Mouse (Mus musculus) embryo, embryonic 11 days (tissue): ENCODE data around the gene Trim34a.
"Not testable (repeated sequence)": the region's sequence is repeated elsewhere in the genome, so short reads cannot be mapped to it uniquely, and the experiment has no call there.

Source experiments
- DNase-seq: peaks from one replicate; pipeline ENCODE4 v3.0.0-alpha.2; 2015

Gene Trim34a

GRCm38 (mm10) chr7:104244287-104245181 is at the start of gene Trim34a:
Gene Trim34a (plus strand): TSS chr7:104244457.
- DNase-seq = peak; percentile 73

- no peak for DNase-seq
Measured at GRCm38 (mm10) chr7:104195885-104196284, 48.4 kb upstream of the Trim34a start, which contains the start of gene Olfr649. Gene Olfr649 (minus strand): TSS chr7:104195985.

DNA sequence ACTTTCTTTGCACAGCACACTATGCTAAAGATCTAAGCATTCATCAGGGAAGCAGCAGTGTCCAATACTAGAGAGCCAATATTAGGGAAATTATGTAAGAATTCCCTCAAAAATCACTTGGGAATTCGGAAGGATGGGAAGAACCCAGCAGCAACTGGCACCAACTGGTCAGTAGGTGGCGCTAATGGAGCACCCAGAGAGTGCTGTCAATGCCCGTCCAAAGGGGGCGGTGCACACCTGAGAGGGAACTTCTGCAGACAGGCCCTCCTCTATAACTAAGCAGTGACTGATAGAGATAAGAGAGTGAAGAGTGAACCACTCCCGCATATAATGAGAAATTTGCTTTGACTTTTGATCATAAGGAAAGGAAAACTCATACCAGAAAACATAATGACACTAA is 44.4 kb upstream of the Trim34a start:
- peak; percentile 78 for DNase-seq

DNA sequence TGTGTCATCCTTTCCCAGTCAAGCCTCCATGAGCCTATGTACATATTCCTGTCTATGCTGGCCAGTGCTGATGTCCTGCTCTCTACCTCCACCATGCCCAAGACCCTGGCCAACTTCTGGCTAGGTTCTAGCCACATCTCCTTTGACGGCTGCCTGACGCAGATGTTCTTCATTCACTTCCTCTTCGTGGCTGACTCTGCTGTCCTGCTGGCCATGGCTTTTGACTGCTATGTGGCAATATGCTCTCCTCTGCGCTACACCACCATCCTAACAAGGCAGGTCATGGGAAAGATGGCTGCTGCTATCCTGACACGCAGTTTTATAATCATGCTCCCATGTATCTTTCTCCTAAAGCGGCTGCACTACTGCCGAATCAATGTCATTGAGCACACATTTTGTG is 38.1 kb upstream of the Trim34a start:
- DNase-seq = no peak

DNA sequence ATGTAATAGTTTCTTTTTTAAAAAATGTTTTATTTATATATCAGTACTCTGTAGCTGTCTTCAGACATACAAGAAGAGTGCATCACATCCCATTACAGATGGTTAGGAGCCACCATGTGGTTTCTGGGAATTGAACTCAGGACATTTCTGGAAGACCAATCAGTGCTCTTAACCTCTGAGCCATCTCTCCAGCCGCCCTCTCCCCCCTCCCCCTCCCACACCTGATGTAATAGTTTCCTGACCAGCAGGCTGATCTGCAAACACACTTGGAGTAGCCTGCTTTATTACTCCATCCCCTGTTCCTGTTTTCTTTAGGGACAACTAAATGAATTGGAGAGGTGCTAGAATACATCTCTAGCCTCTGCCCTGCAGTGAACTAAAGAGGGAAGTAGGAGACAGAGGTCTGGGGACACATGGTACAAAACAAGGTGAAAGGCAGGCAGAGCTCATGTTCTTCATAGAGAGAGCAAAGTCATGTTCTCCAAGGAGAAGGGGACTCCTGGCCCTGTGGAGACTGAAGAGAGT is 28.2 kb upstream of the Trim34a start:
- no peak for DNase-seq

DNA sequence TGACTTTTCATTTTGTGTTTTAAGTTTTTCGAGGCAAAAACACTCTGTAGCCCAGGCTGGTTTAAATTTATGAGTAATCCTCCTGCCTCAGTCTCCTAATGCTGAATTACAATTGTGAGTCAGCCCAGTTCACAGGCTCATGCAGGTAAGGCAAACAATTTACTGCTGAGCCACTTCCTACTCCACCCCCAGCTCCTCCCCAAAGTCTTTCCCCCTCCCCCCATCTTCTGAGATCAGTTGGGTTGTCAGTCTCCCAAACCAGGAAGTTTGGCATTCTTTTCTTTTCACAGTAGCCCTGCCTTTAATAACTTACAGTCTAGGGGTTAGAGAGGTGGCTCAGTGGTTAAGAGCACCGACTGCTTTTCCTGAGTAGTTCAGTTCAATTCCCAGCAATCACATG is 26.4 kb upstream of the Trim34a start:
- DNase-seq = peak; percentile 6

GRCm38 (mm10) chr7:104218701-104219569 is 25.3 kb upstream of the Trim34a start, which contains the start of gene Trim6:
Gene Trim6 (plus strand): TSS chr7:104218793.
- DNase-seq = peak; percentile 75

DNA sequence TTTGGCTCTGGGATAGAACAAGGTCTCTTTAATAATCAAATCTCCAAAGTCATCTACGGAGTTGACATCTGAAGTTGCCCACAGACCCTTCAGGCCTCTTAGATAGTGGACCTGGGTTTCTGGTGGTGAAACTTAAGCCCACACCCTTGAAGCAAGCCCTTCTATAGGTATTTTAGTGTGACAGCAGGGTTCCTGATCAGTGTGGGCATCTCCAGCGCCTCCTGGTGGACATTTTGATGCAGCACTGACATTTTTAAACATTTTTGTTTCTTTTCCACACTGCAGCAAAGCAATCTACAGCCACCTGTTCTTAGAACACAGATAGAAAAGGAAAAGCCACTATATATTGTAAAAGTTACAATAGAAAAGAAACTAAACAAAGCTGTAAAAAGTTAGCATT is 13.1 kb upstream of the Trim34a start:
- peak; percentile 34 for DNase-seq

- DNase-seq = no peak
Measured at GRCm38 (mm10) chr7:104240857-104241256, 3.4 kb upstream of the Trim34a start.

DNA sequence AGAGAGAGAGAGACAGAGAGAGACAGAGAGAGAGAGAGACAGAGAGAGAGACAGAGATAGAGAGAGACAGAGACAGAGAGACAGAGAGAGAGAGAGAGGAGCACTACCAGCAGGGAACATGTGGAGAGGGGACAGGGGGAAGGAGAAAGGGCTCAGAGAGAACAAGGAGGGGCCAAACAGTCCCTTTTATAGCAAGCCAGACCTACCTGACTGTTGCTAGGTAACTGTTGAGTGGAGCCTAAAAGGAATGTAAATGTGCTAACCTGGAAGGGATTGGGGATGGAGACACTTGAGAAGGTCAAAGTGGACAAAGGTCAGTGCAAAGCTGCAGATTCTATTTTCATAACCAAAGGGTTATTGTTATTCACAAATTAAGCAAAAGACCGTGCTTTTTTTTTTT is 641 bp upstream of the Trim34a start:
- DNase-seq = no peak

DNA sequence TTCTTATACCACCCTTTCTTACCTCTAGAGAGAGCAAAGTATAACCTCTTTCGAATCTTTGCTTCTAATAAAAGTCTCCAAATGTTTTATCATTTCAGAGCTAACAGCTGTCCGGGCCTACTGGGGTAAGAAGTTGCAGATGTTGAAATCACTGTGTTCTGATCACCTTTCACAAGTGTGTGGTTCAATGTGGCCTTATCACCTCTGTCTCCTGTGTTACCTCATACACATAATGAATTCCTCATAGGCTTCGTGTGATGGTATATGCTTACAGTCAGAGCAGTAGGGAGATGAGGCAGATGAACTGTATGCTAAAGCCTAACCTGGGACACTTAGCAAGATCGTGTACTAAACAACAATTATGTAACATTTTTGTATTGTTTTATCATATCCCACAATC is 16.1 kb downstream of the Trim34a start:
- DNase-seq = not testable (repeated sequence)

GRCm38 (mm10) chr7:104265335-104265734 is 21.1 kb downstream of the Trim34a start:
- DNase-seq = not testable (repeated sequence)

- DNase-seq = not testable (repeated sequence)
Measured at GRCm38 (mm10) chr7:104279361-104279760, 35.1 kb downstream of the Trim34a start.

- not testable (repeated sequence) for DNase-seq
Measured at GRCm38 (mm10) chr7:104287576-104288443, 43.6 kb downstream of the Trim34a start, which contains the start of gene Trim5. Gene Trim5 (minus strand): TSS chr7:104288094.

GRCm38 (mm10) chr7:104290641-104291040 is 46.4 kb downstream of the Trim34a start:
- no peak for DNase-seq

DNA sequence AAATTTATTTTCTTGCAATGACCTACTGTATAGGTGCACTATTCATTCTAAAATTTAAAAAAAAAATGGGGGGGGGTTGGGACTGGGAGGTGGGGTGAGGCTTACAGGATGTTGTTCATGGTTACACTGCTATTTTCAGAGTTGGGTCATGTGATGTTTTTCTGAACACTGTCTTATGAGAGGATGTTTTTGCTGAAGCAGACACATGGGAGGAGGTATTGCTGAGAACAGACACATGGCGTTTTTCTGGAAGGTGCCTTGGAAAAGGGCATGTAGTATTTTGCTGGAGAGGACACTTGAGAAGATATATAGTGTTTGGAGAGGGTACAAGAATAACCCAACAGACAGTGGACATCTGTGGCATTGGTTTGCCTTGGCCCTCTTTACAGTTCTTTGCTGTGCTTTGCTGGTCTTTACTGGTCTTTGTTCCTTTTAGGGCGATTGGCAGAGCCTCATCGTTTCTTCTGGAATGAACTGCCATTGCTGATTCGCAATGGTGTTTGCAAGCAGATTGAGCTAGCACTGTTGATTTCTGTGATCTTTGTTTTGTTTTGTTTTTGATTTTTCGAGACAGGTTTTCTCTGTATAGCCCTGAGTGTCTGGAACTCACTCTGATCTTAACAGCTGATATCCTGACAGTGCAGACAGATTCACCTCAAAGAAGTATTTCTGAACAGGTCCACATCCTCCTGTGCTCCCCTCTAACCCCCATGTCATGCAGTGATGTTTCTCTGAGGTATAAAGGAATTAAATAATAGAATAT is 47.6 kb downstream of the Trim34a start:
- no peak for DNase-seq
